Mouse (Mus musculus) c-Kit-negative CD71-positive TER-119-positive erythroid progenitor cells, embryonic 14.5 days (primary cell): ENCODE data around the gene Scnn1a.

ENCODE experiments used
- DNase-seq: peaks from one replicate; pipeline ENCODE4 v3.0.0-alpha.2; 2013; ENCODE audit warnings: low read depth, low spot score

Scnn1a gene

DNA sequence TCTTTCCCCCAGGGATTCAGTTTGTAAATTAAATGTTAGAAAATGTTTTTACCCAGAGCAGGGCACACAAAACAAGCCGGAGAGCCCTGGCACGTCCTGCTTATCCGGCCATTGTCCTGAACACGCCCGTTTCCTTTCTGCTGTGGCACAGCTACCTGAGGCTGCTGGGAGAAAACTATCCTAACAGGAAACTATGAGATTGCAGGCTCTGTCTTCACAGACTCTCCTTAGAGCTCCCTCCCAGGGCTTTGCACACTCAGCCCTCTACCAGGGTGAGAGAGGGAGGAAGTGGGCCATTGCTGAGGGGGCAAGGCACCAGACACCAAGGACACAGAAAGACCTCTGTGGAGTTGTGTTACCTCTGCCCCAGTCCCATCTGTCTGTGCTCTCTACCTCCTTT is 19.8 kb downstream of the Scnn1a start:
- no peak for DNase-seq

DNA sequence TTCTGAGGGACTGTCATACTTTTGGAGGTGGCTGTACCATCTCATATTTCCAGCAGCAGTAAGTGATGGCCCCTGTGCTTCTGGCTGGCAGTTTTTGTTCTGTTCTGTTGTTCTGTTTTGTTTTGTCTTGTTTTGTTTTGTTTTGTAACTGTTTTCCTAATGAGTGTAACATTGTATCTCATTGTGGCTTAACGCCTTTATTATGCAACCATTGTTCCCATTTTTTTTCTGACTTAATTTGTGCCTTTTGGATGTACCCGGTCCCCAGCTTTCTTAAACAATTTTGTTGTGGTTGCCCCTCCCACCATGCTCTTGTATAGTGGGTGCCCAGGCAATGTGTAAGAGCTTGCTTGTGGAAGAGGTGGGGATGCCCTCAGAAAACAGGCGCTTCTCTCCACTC is 21.7 kb downstream of the Scnn1a start:
- no peak for DNase-seq

DNA sequence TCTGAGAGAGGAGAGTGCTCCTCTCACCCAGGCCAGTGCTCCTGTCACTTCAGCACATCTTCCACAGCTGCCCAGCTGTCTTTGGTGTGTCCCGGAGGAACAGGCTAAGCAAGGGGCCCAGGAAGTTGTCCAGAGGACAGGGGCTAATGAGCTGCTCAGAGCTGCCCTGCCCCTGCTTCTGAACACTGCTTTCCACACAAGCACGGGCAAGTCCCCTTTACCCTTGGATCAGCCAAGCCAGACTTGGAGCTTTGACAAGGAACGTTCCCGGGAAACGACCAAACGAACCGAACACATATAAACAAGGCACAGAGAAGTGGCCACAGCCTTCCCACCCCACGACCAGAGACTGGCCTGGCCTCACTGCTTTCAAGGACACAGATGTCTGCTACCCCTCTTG is 23.6 kb downstream of the Scnn1a start:
- DNase-seq: no peak

DNA sequence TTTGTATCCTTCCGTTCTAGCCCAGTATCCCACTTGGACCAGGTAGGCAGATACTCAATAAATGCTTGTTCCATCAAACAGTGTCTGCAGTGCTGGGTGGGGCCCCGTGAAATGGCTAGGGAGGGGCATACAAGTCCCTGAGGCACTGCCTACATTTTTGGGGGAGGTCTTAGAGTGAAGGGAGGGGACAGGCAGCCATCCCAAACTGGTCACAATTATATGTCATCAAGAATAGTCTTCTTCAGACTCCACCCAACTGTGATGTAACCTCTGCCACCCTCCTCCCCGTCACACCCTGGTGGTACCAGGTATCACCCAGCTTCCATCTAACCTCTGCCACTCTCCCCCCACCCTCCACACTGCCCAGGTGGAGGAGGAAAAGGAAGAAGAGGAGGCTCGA is 24.4 kb downstream of the Scnn1a start:
- DNase-seq: no peak

DNA sequence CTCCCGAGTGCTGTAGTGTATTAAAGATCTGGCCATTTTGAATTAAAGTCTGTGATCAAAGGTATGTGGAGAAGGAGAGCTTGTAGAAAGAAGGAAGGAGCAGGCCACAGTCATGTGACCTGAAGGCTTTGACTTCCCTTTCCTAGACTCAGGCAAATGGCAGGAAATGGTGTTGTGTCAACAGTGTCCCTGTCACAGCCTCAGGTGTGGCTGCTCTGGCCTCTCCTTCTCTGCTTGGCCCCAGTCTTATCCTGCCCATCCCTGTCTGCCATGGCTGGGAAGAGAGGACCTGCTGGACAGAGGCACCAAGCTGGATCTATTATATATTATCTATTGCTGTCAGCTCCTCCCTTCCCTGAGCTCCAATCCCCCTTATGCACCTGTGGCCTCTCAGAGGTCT is 25.2 kb downstream of the Scnn1a start:
- no peak for DNase-seq

DNA sequence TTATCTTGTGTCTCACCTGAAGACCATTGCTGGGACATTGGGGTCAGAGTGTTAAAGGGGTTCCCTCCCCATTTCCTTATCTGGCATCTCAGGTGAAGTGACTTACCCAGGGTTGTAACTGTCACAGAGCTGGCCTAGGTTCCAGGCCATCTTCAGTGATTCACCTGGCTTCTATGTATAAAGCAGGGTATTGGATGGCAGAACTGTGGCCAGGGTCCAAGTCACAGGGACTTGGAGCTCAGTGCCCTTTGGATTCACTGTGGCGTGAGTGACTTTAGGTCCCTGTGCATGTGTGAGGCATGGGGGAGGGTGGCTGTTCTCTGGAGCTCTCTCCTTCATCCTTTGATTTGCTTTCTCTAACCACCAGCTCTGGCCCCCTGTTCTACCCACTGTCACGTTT is 25.6 kb downstream of the Scnn1a start:
- no peak for DNase-seq

DNA sequence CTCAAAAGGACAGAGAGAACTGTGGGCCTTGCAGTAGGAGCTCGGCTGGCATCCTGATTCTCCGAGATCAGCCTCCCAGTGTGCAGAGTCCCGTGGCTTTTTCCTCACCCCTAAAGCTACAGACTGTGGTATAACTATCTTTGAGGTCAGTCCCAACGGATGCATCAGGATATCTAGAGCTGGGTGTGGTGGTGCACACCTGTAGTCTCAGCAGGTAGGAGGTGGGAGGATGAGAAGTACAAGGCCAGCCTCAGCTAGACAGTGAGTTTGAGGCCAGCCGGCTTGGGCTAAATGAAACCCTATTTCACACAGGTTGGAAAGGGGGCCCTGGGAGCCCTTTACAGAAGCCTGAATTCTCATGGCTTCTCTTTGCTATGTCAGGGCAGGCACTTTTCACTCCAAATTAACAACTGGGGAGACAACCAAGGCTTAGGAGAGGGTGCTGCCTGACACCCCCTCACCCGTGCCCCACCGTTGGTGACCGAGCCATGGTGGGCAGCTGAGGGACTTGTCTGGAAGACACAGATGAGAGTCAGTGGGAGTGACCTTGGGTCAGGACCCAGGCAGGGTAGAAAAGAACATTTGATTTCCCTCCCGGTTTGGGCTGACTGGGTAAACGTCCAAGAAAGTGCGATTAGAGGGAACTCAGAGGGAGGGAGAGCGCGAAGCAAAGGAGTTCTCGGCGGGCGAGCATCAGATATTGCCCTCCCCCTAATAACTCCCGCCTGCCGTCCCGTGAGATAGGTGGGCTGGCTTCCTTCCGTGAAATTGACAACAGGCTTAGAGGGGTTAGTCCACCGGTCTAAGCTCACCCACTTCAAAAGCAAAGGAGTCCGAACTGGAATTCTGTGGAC is 28.5 kb downstream of the Scnn1a start, which contains the start of gene Tnfrsf1a:
Tnfrsf1a (plus strand) TSS at position 642 of the 854 bp plus-strand sequence.
- no peak for DNase-seq

DNA sequence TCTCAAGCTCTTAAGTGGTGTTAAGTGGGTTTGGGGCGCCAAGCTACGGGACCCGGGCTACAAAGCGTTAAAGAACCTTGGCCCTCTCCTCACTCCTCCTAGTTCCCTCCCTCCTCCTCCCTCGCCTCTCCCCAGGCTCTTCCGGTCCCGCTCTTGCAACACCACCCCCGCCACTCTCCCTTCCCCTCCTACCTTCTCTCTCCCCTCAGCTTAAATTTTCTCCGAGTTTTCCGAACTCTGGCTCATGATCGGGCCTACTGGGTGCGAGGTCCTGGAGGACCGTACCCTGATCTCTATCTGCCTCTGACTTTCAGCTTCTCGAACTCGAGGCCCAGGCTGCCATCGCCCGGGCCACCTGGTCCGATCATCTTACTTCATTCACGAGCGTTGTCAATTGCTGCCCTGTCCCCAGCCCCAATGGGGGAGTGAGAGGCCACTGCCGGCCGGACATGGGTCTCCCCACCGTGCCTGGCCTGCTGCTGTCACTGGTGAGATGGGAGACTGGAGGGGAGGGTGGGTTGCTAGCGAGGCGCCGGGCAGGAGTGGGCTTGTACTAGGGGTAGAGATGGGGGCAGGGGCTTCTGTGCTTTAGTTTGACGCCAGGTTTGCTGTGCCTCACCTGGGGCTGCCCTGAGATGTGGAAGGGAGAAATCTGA is 29.2 kb downstream of the Scnn1a start:
- DNase-seq: no peak

DNA sequence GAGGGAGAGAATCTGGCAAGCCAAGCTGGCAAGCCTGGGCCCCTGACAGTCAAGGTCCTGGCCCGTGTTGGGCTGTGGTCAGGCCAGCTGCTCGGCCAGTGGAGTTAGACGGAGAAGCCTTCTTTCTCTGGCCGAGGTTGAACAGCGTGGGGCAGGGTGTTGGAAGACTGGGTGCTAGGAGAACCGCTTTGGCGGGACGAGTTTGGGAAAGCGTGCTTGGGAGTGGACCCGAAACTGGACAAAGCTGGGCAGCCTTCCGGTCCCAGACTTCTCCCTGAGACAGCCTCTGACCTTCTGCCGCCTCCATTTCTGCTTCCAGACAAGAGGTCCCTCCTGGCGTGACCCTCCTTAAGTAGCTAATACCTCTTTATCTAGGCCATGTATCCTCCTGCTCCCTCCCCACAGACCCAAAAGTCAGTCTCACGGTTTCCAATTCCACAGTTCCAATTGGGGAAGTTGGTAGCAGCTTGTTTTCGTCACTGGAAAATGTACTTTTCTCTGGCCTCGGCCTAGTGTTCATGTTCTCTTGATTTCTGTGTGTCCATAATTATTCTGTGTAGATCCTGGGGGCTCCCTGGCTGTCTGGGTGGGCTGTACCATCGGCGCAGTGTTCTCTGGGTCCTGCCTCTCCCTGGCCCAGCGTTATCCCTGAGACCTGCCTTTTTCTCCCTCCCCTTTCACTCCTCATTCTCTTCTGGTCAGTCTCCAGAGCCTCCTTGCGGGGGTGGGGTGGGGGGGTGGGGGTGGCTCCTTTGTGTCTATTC is 30.0 kb downstream of the Scnn1a start:
- no peak for DNase-seq

DNA sequence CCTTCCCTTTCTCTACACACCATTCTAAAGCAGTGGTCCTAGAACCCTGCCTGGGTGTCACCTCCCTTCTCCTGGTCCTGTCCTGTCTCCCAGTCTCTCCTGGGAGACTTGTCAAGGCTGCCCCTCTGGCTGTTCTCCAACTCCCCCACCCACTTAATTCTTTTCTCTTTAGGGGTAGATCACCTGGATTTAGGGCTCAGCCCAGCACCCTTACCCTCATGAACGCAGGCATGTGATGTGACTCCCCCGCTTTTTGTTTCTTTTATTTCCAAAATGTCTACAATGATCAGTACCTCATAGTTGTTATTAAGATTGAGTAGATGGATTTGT is 30.5 kb downstream of the Scnn1a start:
- DNase-seq: no peak

DNA sequence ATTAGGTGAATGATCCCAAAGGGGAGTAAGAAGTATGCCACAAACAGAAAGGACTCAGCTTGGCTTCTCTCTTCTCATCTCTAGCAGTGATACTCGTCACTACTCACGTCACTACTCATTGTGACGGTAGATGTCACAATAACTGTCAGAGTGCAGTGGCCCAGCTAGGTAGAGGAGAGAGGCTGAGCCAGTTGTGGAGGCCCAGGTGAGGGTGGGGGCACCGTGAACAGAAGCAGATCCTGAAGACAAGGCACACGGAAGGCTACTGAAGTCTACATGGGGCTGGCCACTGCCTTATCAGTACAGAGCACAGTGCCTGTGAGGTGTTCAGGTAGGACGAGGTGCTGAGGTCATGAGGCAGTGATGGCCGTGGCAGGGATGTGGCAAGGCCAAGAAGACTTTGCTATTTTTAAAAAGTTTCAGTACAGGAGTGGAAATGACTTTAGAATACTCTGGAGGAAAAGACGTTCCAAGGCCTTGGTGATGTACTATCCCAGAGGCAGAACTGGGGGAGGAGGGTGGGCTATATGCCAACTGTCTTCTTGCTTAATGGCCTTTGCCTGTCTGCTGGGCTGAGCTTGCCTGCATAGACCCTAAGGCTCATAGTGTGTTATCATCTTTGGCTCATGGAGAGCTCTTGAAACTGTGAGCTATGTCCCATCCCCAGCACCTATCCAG is 31.0 kb downstream of the Scnn1a start:
- DNase-seq: no peak

DNA sequence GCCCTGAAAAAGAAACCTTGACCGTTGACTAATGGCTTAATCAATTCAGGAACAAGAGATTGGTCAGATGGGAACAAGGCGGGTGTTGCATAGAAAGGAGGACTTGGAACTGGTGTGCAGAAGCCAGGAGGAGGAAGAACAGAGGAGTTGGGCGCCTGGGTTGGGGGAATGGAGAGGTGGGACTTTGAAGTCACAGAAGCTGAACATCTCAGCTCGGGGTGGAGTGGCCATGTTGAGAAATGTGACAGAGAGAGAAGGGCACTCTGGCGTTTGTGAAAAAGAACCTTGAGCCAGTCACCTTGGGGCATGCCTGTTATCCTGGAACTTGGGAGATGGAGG is 31.6 kb downstream of the Scnn1a start:
- no peak for DNase-seq

DNA sequence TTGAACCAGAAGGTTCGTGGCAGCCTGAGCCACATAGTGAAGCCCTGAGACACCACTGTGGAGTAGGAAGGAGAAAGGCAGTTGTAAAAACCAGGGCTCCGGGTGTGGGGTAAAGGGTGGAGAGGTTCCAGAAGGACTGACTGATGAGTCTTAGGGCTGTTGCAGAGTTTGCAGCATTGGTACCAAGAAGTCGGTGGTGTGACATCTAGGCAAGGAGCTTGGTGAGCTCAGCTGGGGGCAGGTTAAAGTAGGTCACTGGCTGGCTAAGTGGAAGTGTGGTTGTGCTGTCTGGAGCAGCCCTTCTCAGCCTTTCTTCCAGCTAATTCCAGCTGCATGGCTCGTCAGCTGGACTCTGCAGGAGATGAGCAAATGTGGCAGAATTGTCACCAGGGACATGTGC is 32.4 kb downstream of the Scnn1a start:
- DNase-seq: no peak

DNA sequence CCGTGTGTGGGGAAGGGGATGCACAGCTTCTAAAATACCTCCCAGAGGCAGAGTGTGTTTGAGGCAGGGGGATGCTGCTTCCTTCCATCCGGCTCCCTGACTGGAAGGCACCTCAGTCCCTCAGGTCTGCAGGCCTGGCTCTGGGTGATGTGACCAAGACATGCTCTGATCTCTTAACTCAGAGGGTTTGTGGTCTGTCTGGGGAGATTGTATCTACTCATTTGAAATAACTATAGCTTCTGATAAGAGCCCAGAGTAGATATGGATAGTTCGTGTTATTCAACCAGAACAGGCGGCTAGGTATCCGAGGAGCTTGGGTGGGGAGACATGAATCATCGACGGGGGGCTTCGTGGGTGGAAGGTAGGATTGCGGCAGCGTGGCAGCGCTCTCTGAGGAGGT is 32.8 kb downstream of the Scnn1a start:
- DNase-seq: no peak

DNA sequence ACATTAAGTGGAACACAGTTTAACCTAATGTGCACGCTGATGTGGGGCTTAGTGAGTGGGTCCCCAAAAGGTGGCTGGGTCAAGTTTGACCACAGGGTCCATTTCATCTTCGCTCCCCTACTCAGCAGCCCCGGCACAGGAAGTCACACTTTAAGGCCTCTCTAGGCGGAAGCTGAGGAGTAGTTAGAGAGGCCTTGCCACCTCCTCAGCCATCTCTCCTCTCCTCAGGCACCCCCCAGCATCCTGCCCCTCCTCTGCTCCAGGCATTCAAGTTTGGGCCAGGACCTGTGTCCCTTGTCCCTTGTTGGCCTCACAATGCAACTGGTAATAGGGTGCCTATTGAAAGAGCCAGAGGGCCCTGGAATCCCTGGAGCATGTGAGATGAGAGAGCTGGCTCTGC is 33.2 kb downstream of the Scnn1a start:
- DNase-seq: no peak

DNA sequence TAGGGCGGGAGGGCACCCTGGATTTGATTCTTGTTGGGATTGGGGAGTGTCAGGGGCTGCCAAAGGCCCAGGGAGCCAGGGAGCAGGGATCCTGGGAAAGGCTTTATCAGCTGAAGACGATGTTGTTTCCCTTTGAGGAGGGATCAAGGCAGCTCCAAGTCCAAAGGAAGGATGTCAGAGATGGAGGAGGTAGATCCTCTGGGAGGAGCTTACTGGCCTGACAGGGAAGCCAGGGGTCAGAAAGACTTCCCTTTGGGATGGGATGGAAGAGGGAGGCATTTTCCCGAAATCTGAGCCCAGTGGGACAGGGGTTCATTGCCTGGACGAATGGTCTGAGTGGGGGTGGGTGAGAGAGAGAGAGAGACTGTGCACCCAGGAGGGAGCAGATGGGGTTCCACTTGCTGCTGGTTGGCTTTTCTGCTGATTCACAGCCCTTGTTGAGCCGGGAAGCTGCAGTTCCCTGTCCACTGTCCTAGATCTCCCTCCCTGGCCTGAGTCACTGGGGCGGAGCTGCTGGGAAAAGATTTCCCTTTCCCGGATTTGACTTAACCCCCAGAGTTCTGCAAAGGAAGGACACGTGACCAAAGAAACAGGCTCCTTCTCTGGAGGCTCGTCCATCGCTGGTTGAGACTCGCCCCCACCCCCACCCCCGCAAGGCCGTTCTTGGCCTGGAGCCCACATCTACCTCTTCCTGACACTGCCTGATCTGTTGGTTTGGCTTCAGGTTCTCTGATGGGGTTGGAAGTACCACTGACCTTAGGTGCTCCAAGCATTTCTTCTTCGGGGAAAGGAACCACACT is 34.1 kb downstream of the Scnn1a start:
- DNase-seq: no peak

DNA sequence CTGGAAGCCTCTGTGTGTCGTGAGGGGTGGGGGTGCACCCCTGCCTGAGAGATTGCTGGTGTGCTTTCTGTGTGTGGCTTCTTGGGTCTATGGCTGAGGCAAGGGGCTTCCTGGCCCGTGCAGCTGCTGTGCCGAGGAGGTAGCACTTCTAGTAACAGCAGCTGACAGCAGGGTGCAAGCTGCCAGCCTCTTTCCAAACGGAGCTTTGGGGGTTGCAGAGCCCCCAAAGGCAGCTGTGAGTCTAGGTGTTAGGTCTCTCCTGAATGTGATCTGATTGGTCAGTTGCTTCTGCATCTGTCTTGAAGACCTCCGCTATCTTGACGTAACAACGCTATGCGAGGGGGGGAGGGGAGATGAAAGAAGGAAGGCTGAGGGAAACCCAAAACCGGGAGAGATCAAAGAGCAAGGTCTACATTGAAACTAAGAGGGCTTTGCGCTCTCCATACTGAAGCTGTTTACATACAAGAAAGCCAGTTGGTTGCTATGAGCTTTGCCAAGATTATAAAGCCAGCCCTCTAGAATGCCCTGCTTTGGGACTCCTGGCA is 34.8 kb downstream of the Scnn1a start:
- no peak for DNase-seq

DNA sequence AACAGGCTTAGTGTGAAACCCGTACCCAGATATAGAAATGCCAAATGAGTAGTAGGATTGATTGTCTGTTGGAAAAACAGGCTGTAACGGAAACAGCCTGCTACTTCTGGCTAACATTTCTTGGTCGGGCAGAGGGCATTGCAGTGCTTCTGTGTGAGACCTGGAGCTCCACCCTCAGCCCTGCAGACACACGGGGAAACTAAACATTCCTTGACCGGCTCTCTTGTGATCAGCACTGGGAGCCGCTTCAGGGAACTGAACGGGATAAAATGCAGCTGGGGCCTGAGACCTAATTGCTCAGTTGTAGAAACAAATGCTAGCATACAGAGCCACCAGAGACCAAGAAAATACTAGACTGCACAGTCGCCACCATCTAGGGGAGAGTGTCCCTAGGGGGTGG is 35.8 kb downstream of the Scnn1a start:
- no peak for DNase-seq

DNA sequence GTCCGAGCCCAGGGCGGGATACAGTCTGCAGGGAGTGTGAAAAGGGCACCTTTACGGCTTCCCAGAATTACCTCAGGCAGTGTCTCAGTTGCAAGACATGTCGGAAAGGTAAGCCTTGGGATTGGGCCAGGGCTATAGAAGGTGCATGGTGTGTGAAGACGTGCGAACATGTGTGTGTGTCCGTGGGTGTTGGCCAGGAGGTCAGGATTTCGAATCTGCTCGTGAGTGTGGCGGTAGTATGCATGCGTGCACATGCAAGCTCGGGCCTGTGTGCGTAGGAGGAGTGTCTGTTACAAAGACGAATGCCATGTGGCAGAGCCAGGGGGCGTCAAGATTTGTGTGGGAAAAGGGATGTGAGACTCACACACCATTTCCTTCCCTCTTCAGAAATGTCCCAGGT is 36.9 kb downstream of the Scnn1a start:
- DNase-seq: no peak

DNA sequence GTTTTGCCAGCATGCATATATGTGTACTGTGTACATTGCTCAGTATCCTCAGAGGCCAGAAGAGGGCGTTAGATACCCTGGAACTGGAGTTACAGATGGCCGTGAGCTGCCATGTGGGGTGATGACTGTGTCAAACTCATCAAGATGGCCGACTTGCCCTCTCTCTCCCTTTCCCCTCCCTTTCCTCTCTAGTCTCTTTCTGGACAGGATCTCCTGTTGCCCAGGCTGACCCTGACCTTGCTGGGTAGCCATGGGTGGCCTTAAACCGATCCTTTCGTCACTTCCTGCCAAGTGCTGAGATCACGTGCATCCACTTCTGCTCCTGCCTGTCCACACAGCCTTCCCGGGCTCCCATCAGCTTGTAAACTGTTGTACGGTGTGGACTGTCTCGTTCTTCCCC is 39.5 kb downstream of the Scnn1a start:
- DNase-seq: no peak

DNA sequence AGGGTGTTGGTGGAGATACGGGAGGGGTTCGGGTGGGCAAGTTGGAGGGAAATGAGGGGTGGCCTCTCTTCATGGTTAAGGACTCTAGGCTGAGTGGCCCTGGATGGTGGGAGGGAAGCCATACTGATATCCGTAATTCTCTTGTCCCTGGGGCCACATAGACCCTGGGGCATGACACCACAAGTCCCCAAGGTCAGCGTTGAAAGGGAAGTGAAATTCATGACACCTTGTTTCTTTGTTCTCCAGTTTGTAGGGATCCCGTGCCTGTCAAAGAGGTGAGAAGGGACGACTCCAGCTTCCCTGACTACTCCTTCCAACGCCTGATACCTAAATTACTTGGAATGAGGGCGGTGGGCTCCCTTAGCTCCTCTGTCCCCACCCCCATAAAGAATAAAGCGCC is 40.4 kb downstream of the Scnn1a start:
- DNase-seq: no peak
